Mouse (Mus musculus) cerebellum, adult 2 months (tissue): ENCODE data around the gene Vill.

Source experiments
- CTCF ChIP-seq: fragments of 200-500 bp; IDR thresholded peaks from 2 replicates; pipeline ENCODE4 v1.5.1; 2011; ENCODE audit warnings: low read depth, mild to moderate bottlenecking, control low read depth, low read length, moderate library complexity, borderline replicate concordance; ENCODE audit not compliant: insufficient read depth
- POLR2A ChIP-seq: fragments of 200-500 bp; IDR thresholded peaks from 2 replicates; pipeline ENCODE4 v1.6.1; 2011; ENCODE audit warnings: low read length, control low read depth, borderline replicate concordance; ENCODE audit not compliant: insufficient read depth

DNA sequence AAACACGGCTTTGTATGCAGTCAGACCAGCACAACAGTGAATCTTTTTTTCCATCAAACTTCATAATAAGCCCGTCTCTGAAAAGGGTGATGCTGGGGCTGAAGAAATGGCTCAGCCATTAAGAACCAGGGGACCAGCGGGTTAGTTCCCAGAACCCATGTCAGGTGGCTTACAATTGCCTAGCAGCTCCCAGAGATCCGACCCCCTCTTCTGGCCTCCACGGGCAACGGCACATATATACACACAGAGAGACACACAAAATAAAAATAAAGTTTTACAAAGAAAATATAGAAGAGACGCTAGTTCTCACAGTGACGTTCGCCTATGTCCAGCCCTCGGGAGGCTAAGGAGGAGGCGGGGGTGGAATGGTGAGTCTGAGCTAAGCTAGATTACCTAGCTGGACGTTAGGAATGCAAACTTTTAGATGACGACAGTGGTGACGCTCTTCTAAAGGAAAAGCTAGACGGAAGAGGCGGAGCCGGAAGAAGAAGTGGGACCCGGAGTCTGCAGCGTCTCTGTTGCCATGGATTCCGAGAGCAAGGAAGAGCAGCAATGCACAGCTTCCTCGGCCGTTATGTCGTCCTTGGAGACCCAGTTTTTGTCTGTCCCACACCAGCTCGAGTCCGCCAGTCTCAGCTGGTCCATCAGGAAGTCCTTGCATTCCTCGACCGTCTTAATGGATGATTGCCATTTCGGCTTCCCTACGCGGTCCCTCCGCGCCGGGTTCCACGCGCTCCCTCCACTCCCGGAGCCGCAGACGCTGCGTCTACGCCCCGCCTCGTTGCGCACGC lies 49.6 kb downstream of the Vill start, which contains the start of gene Dlec1:
- TF ChIP-seq CTCF: no peak
- TF ChIP-seq POLR2A: no peak
